Mouse (Mus musculus) brain, embryonic 14.5 days (tissue): Measurements from ENCODE around the gene Lin7a. TPM values are rescaled to one million over a fixed set of nuclear protein-coding genes. Genes with fewer than 3 reads are reported as not detected.

ENCODE experiments used
- DNase-seq: peaks from one replicate; pipeline ENCODE4 v3.0.0-alpha.2; 2011; ENCODE audit warnings: low read depth
- CTCF ChIP-seq: fragments of 200-500 bp; IDR thresholded peaks from 2 replicates; pipeline ENCODE4 v1.5.1; 2012; ENCODE audit warnings: inconsistent platforms, mild to moderate bottlenecking, moderate library complexity, borderline replicate concordance; ENCODE audit not compliant: insufficient read depth, insufficient read length; ENCODE audit errors: extremely low read depth
- POLR2A ChIP-seq: fragments of 200-500 bp; IDR thresholded peaks from 2 replicates; pipeline ENCODE4 v1.6.1; 2012; ENCODE audit warnings: mild to moderate bottlenecking, inconsistent platforms, borderline replicate concordance; ENCODE audit not compliant: poor library complexity, insufficient read depth, insufficient read length, severe bottlenecking; ENCODE audit errors: extremely low read depth
- polyA plus RNA-seq: library from polyadenylated mRNA; depleted of rRNA; stranded (reverse); fragments of >200 nt; gene quantifications from 2 replicates; pipeline ENCODE4 v1.2.3, GENCODE M21; 2012; rRNA removed

Gene Lin7a
- 6.5 and 14.2 TPM in 2 replicates for polyA plus RNA-seq

DNA sequence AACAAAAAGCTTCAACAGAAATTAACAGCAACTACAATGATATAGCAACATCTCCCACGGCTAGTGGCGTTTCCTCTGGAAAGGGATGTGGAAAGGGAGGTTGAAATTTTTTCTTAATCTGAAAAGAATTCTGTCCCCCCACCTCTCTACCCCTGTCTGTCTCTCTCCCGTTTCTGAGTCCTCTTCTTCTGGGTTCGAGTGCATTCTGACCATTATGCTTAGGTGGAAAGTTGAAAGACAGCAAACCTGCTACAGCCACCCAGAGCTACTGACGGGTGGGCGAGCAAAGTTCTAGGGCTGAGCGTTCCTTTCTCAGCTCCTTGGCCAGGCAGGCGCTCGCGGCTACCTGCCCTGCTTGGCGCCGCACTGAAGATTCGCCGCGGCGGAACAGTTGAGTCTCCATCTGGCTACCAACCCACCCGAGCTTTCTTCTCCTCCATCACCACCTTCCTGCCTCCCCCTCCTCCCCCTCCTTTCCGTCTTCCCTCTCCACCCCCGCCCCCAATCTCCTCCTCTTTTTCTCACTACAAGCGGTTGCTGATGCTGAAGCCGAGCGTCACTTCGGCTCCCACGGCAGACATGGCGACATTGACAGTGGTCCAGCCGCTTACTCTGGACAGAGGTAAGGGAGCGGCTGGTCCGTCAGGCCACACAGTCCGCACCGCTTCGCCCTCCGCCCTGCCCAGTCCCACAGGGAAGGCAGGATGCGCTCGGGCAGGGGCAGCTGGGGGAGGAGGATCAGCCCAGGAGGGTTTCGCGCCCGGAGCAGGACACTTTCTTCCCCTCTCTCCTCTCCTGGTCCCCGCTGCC lies at the start of gene Lin7a:
Gene Lin7a, plus strand, starts transcription at position 366 of the 810 bp plus-strand sequence.
- peak; percentile 84 for DNase-seq

DNA sequence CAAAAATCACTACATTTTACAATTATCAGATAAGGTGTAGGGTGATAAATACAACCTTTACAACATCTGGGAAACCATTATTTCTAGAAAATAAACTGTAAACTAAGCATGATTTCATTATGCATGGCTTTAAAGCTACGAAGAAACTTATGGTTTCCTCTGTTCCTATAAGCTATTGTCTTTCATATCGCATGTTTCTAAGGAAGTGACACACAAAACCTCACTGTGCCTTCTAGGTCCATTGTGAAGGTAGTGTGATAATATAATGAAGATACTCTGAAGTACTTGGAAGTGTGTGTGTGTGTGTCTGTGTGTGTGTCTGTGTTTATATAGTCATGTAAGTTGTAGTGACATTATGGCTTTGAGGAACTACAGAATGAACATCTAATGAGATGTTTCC lies 49.8 kb upstream of the Lin7a start:
- DNase-seq = no peak
- no peak for TF ChIP-seq CTCF
- no peak for TF ChIP-seq POLR2A

More for the DNA sequence above, at the start of gene Lin7a:
- TF ChIP-seq POLR2A = no peak
- TF ChIP-seq CTCF = no peak

DNA sequence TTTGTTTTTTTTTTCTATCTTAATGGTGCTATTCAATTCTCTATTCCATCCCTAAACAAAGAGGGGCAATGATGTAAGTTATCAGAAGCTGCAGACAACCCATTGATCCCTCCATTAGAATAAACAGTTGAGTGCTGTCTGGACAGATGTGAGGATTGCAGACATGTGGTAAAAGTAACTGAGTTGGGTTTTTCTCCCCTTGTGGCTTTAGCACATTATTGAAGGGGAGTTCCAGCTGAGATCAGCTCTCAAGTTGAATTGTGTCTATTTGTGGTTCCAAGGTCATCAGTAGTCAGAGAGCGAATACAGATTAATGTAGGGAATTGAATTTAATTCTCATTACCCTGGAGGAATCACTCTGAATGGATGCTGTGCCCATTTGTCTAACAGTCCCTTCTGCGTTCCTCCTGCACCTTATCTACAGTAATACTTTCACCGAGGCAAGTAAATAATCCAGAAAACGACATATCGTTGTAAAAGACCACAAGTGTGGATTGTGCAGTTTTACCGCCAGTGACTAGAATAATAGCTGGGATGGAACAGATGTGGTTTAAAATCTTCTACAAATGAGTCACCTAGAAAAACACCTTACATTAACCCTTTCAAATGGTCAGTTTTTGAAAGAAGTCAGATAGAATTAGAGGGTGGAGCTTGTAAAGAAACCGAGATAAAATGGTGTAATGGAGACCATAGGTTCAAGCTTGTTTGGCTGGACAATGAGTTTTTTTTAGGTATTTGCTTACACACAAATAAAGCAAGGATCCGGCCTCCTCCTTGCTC lies 48.9 kb upstream of the Lin7a start:
- no peak for TF ChIP-seq POLR2A
- no peak for TF ChIP-seq CTCF
- peak; percentile 17 for DNase-seq

DNA sequence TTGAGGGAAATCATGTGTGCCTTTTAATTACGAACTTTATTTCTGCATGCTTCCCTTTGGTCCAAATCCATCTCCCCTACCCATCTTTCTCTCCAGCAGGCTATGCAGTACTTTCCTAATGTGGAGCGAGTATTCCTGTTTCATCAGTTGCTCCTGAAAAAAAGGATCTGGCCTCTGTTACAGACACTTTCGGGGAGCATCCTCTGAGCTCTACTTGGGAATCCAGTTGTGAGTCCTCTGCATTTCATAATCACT lies 48.4 kb upstream of the Lin7a start:
- no peak for DNase-seq
- no peak for TF ChIP-seq POLR2A
- TF ChIP-seq CTCF = no peak

DNA sequence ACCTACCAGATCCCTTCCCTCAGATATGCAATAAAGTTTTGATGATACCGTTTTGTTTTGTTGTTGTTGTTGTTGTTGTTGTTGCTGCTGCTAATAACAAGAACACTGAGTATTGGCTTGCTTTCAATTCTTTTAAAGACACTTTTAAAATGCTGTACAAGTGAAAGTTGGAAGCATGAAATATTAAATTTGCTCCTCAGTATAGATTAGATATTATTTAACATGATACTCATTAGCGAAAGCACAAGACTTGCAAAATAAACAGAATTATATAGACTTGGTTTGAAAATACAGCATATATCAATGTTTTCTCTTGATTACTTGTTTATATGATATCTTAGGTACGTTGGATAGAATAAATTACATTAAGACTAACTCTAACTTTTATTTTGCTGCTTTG lies 47.7 kb upstream of the Lin7a start:
- TF ChIP-seq POLR2A (no peak), CTCF (no peak)
- DNase-seq = no peak

DNA sequence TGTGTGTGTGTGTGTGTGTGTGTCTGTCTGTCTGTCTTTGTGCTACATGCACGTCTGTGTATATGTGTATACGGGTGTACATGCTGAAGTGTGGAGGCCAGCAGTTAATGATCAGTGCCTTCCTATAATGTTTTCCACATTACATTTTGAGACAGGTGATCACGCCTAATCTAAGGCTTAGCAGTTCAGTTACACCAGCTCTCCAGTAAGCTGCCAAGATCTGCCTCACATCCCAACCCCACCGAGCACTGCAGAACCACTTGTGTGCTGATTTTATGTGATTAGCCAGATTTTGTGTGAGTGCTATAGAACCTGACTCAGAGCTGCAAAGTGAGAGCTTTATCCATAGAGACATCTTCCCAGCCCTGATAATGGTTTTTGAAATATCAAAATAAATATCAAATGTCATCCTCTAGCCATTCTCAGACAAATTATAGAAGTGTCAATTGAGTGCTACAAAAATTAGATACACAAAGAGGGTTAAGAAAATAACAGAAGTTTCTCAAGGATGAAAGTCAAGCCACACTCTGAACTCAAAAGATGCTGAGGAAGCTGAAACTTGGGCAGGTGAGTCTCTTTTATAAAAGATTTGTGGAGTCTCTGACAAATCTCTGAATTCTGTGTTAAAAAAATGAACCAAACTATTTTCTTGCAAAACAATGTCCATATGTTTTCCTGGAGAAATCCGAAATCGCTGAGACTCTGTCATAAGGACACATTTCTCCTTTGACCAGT lies 46.7 kb upstream of the Lin7a start:
- DNase-seq = no peak
- TF ChIP-seq POLR2A = no peak
- no peak for TF ChIP-seq CTCF

DNA sequence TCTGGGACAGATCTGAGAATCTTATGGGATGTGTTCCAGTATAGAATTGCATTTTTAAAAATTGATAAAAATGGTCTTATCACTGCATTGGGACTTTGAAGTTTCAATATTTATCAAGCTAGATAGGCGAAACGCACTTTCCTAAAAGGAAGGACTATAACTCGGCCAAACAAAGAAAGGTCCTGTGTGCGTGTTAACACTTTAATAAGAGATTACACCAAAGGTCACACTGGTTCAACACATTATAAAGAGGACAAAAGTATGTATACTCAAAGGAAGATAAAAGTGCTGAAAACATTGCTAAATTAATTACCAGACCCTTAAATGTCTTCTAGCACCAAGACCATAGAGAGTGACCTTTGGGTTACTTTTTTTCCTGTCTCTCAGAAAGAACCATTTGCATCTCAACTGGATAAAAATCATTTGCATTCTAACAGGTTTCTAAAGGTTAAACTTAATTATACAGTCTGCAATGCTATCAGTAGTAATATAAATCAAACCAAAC lies 46.1 kb upstream of the Lin7a start:
- no peak for DNase-seq
- TF ChIP-seq CTCF = no peak
- TF ChIP-seq POLR2A = no peak

DNA sequence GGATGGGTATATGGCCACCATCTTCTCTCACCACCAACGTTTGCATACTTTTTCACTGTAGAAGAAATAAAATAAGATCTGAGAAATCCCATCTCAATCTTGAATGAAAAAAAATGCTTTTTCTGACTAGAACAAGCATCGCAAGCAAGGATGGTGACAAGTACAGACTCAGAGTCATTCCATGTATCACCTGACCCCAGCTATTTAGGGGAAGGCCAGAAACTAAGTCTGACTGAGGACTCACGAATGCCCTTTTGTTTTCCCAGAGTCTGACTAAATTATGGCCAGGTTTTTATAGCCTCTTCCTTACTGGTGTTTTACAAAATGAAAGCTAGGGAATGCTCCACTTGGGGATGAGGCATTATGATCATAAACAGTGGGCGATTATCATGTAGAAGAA lies 45.6 kb upstream of the Lin7a start:
- TF ChIP-seq CTCF = no peak
- TF ChIP-seq POLR2A = no peak
- DNase-seq = no peak

DNA sequence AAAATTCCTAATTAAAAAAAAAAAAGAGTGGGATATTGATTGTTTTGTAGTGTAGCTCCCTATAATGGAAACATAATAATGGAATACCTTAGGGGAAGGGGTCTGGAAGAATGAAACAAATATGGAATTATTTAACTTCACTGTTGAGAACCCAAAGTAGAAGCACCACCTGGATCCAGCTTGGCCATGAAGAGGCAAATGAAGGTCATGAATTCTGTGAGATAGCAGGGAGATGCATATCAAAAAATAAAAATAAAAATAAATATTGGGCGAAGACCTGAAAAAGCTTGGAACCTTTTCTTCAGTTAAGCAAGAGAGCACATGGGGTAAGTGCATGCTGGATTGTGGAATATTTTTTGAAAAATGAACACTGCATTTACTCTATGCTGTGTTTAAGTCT lies 43.6 kb upstream of the Lin7a start:
- TF ChIP-seq CTCF = no peak
- no peak for TF ChIP-seq POLR2A
- no peak for DNase-seq

DNA sequence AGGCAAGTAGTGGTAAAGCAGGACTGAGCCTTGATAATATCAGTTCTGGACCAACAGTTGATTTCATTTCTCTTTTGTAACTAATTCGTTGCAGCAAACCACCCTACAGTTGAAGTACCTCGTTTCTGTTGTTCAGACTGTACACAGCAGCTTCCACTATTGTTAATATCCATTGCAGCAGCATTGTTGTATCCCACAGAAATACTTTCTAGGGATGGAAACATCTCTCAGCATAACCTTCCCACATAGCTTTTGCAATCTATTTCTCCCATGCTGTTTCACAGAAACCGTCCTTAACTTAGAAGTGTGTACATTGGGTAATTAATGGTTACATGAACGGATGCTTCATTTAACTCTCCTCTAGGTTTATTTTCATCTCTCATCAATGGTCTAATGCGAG lies 42.7 kb upstream of the Lin7a start:
- no peak for DNase-seq
- no peak for TF ChIP-seq POLR2A
- no peak for TF ChIP-seq CTCF

DNA sequence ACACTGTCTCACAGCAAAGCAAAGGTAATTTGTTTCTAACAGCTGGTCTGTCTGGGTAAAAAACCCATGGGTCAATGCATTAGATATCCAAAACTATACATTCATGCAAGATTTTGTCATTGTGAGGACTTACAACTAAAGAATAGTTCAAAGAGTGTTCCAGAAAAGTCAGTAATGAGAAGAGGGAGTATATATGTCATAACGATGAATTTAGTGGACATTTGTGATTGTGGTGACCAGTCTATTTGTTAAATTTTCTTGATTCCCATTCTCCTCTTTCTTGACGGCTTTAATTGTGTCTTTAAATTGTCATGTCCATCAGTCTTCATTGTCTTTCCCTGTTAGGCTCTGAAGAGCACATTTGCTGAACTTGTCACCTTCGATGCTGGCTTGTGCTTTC lies 42.1 kb upstream of the Lin7a start:
- no peak for DNase-seq
- TF ChIP-seq POLR2A (no peak), CTCF (no peak)

DNA sequence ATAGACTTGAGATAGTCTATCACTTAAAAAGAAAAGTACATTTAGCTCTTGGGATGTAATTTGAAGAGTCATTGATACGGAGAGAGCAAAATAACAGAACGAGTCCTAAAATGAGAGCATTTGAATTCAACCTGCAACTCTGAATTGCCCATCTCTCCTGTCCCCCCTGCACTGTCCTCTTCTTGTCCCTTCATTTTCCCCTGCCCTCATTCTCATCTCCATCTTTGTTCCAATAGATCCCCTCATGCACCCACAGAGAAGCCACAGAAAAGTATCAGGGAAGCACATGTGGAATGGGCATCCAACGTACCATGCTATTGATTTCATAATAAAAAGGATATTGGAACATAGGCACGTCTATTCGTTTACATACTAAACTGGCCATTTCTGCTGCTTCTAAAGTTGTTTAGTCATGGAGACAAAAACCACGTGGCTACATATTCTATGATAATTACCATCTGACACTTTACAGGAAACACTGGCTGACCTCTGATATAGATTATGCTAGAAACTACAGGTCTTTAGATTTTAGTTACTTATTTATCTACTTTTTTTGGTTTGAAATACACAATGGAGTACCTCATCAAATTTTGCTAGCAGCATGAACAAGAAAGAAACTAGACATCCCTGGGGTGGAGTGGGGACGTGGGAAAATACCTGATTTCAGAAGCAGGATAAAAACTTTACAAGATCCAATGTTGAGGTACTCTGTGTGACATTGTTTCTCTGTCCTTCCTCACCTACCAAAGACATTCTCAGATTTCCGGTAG lies 41.2 kb upstream of the Lin7a start:
- DNase-seq = no peak
- no peak for TF ChIP-seq POLR2A
- TF ChIP-seq CTCF = no peak

DNA sequence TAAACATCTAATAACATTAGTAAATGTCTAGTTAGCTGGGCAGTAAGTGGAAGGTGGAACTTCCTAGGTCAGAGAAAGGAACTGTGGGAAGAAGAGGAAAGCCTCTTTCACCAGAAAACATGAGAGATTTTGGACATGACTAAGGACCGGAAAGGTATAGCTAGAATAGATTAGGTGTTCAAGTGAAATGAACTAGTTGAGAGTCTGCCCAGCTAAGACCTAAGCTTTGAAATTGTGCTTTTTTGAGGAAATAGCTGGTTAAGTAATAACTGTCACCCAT lies 40.7 kb upstream of the Lin7a start:
- no peak for DNase-seq
- TF ChIP-seq POLR2A (no peak), CTCF (no peak)

DNA sequence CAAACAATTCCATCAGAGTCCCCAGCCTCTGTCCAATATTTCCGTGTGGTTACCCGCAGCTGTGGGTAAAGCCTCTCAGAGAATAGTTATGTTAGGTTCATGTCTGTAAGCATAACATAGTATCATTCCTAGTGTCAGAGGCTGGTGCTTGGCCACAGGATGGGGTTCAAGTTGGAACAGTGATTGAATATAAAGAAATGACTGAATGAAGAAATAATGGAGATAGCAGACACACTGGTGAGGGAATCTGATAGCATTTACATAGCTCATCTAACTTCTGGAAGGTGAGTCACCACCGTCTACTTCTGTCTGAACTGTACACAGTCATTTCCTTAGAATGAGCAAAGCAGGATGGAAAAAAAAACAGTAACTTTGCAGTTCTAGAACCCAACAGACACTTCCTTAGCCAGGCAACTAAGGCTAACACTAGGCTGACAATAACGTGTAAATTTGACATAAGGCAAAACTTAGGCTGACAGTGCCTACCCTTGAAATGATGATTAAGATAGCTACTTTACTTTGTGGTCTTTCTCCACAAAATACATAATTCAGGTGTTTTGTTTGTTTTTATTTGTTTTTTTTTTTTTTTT lies 40.0 kb upstream of the Lin7a start:
- no peak for TF ChIP-seq POLR2A
- no peak for TF ChIP-seq CTCF
- DNase-seq = no peak
